Mouse (Mus musculus) kidney, adult 18-20 months (tissue): Measurements from ENCODE around the gene Skint1.
"Not testable (repeated sequence)": the region's sequence is repeated elsewhere in the genome, so short reads cannot be mapped to it uniquely, and the experiment has no call there.

Experiments used
- DNase-seq: peaks from one replicate; pipeline ENCODE4 v3.0.0; 2021

The Skint1 gene

GRCm38 (mm10) chr4:112005969-112006368 lies at the start of gene Skint1:
Skint1 (plus strand) TSS chr4:112006269.
- DNase-seq, result no peak

GRCm38 (mm10) chr4:111961309-111961708 lies 44.8 kb upstream of the Skint1 start:
- DNase-seq, result no peak

- DNase-seq, result not testable (repeated sequence)
Observed at GRCm38 (mm10) chr4:111963241-111963640, 42.8 kb upstream of the Skint1 start.

DNA sequence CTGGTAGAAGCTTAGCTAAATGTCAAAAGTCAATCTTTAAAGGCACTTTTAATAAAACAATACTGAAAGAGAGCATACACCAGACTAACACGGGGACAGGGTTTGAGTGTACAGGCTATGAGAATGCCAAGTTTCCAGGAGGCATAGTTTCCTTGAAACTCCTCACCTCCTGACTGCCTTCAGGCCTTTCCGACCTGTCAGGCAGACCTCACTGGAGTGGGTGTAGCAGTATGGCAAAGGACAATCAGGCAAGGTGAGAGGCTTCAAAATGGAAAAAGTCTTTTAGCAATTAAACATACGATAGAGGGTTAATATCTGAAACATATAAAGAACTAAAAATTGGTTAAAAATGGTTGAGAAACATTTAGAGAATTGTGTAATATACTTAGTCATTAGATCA lies 42.4 kb upstream of the Skint1 start:
- DNase-seq, result no peak

DNA sequence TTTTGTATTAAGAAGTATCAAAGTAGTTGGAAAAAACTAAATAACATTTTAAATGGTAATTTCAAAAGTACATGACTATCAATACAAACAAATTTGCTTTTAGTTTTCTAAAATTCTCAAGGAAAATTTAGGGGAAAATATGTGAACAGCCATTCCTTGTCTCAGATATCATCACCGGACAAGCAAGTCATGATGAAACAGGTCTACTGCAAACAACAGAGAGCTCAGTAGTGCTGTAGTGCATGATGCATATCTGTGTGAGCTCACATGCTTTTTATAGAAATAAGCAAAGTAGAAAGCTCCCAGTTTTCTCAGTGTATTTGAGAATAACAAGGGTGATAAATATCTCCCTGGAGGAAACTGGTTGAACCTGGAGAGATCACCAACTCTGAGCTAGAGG lies 33.4 kb upstream of the Skint1 start, which contains the start of gene Skint7:
Skint7 (plus strand) TSS at position 301 of the 400 bp plus-strand sequence.
- DNase-seq, result no peak

GRCm38 (mm10) chr4:112071716-112072115 lies 65.6 kb downstream of the Skint1 start, which contains the start of gene Skint4:
Skint4 (plus strand) TSS chr4:112072016.
- no peak for DNase-seq
